Mouse (Mus musculus): ENCODE measurements around the gene Tyrp1.

Tyrp1 gene

GRCm38 (mm10) chr4:80834050-80834449 lies at the start of gene Tyrp1:
Tyrp1 (plus strand) TSS chr4:80834123.
- no peak for DNase-seq

GRCm38 (mm10) chr4:80788339-80788738 lies 45.6 kb upstream of the Tyrp1 start:
- no peak for DNase-seq

- no peak for DNase-seq
Observed at GRCm38 (mm10) chr4:80819511-80819910, 14.4 kb upstream of the Tyrp1 start.

GRCm38 (mm10) chr4:80821945-80822344 lies 12.0 kb upstream of the Tyrp1 start:
- no peak for DNase-seq

- no peak for DNase-seq
Observed at GRCm38 (mm10) chr4:80828232-80828631, 5.7 kb upstream of the Tyrp1 start.

GRCm38 (mm10) chr4:80839317-80839716 lies 5.4 kb downstream of the Tyrp1 start:
- DNase-seq = no peak

GRCm38 (mm10) chr4:80841980-80842379 lies 8.1 kb downstream of the Tyrp1 start:
- no peak for DNase-seq

- DNase-seq = no peak
Observed at GRCm38 (mm10) chr4:80843752-80844151, 9.8 kb downstream of the Tyrp1 start.

GRCm38 (mm10) chr4:80846052-80846451 lies 12.1 kb downstream of the Tyrp1 start:
- no peak for DNase-seq

- no peak for DNase-seq
Observed at GRCm38 (mm10) chr4:80852590-80853425, 18.9 kb downstream of the Tyrp1 start.

GRCm38 (mm10) chr4:80855495-80855894 lies 21.6 kb downstream of the Tyrp1 start:
- no peak for DNase-seq

- no peak for DNase-seq
Observed at GRCm38 (mm10) chr4:80862962-80863361, 29.0 kb downstream of the Tyrp1 start.

- DNase-seq = no peak
Observed at GRCm38 (mm10) chr4:80863906-80864305, 30.0 kb downstream of the Tyrp1 start.

GRCm38 (mm10) chr4:80864511-80864922 lies 30.6 kb downstream of the Tyrp1 start:
- peak; percentile 8 for DNase-seq

- DNase-seq = no peak
Observed at GRCm38 (mm10) chr4:80866065-80866464, 32.1 kb downstream of the Tyrp1 start.

GRCm38 (mm10) chr4:80869598-80869997 lies 35.7 kb downstream of the Tyrp1 start:
- no peak for DNase-seq

- peak; percentile 11 for DNase-seq
Observed at GRCm38 (mm10) chr4:80872847-80873644, 39.1 kb downstream of the Tyrp1 start.

GRCm38 (mm10) chr4:80874121-80874859 lies 40.4 kb downstream of the Tyrp1 start:
- no peak for DNase-seq

GRCm38 (mm10) chr4:80875055-80875454 lies 41.1 kb downstream of the Tyrp1 start:
- no peak for DNase-seq

- no peak for DNase-seq
Observed at GRCm38 (mm10) chr4:80881996-80882599, 48.2 kb downstream of the Tyrp1 start.

- DNase-seq = no peak
Observed at GRCm38 (mm10) chr4:80886631-80887030, 52.7 kb downstream of the Tyrp1 start.

- DNase-seq = no peak
Observed at GRCm38 (mm10) chr4:80891004-80891403, 57.1 kb downstream of the Tyrp1 start.

All from kidney, adult 18-20 months (tissue).